Mouse (Mus musculus) spleen, adult 12 weeks (tissue): Measurements from ENCODE around the gene Magi1.

ENCODE experiments used
- DNase-seq: peaks from one replicate; pipeline ENCODE4 v3.0.0; 2022; ENCODE audit warnings: low spot score

Magi1 gene

GRCm38 (mm10) chr6:94256982-94257830 is 26.5 kb downstream of the Magi1 start:
- DNase-seq, result no peak

DNA sequence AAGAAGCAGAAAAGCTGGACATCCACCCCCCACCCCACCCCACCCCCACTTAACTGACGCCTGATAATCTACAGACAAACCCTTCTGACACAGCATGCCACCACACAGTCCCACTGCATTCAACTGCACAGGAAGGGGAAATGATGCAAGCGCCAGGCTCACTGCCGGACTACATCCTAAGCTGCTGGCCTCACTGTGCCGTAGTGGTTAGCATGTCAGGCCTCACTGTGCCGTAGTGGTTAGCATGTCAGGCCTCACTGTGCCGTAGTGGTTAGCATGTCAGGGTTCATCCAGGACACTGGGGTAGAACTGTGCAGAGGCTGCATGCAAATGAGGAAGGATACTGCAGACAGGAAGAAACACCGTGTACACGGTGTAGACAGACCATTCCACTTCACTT is 29.8 kb downstream of the Magi1 start:
- DNase-seq, result no peak

DNA sequence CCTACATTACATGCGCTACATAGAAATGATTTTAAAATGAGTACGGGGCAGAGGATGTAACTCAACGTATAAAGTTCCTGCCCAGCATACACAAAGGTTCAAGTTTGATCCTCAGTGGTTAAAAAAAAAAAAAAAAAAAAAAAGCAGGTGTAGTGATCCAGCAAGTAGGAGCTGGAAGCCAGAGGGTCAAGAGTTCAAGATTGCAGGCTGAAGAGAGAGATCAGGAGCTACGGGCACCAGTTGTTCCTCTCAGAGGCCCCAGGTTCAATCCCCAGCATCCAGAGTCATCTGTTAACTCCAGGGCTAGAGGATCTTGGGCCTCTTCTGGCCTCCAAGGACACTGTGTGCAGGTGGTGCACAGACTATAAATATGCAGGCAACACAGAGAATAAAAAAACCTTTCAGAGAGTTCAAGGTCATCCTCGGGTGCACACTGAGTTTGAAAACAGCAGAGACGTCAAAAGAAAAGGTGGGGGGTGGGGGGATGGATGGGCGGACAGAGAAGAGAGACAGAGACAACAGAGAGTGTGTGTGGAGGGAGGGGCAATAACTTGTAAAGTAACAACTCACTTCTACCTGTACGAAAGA is 32.3 kb downstream of the Magi1 start:
- DNase-seq, result no peak

DNA sequence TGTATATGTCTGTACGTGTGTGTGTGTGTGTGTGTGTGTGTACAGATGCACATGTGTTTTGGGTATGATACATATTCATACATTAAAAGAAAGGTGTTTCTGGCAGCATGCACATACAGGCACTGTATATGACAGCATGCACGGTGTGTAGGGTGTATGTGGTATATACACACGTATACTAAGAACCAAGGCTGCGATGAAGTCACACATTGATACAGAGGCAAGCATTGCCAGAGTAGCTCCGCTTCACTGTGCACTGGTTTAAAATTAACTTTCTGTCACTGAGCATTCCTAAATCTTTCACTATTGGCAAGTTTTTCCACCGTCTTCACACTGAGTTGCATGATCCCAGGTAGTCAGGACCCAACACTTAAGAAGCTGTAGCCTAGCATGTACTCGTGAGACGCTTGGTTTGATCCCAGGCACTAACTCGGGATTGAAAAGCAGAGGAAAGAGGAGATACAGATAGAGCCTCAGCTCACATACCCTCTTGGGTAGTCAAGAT is 34.4 kb downstream of the Magi1 start:
- no peak for DNase-seq

DNA sequence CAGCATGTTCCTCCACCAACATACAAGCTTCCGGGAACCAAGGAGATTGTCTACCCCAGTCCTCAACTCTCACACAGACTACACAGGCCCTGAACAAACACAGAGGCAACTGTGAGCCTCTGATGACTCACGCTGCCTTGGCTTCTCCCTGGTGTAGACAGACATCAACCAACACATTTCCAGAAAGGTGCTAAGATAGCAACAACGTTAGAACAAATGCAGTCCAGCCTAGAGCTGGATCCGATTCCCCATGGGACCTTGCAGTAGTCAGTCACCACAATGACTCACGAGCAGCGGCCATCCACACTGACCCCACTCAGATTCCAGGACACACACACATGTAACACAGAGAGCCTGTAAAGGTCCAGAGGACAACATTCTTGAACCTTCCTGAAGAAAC is 42.5 kb downstream of the Magi1 start:
- DNase-seq, result no peak

- DNase-seq, result no peak
Observed at GRCm38 (mm10) chr6:94238643-94239042, 45.1 kb downstream of the Magi1 start.

- no peak for DNase-seq
Observed at GRCm38 (mm10) chr6:94236899-94237298, 46.8 kb downstream of the Magi1 start.

DNA sequence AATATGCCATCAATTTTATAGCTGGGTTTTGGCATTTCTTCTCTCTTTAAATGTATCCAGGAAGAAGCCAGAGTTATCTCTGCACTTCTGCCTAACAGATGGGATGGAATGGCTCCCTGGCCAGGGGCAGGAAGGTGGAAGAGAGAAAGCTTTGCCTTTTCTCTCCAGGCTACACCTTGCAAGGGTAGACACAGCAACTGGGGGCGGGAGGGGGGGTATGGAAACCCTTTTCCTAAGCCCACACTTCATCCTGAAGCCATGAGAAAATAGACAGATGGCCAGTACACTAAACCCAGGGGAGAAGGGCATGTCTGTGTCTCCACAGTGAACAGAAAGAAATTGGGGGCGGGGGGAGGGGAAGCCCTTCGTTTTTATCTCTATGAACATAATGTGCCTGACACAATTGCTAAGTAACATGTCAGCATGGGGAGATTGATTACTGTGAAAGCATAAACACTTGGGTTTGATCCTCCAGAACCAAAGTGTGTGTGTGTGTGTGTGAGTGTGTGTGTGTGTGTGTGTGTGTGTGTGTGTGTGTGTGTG is 51.4 kb downstream of the Magi1 start:
- no peak for DNase-seq

- no peak for DNase-seq
Observed at GRCm38 (mm10) chr6:94231831-94232230, 51.9 kb downstream of the Magi1 start.

DNA sequence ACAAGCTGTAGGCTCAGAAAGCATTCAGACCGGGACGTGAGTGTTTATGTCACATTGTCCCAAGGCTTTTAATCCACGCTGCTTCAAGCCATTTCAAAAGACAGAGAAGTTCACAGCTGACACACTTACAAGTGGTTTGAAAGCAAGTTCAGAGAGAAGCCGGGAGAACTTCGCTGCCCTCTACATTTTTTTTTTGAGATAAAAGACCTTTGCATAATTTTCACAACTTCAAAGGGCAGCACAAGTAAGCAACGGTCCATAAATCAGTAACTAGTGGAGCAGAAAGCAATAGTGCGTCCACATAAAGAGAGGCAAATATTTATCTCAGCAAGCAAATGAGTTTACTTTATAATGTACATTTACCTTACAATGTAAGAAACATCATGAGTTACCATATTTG is 52.4 kb downstream of the Magi1 start:
- no peak for DNase-seq

DNA sequence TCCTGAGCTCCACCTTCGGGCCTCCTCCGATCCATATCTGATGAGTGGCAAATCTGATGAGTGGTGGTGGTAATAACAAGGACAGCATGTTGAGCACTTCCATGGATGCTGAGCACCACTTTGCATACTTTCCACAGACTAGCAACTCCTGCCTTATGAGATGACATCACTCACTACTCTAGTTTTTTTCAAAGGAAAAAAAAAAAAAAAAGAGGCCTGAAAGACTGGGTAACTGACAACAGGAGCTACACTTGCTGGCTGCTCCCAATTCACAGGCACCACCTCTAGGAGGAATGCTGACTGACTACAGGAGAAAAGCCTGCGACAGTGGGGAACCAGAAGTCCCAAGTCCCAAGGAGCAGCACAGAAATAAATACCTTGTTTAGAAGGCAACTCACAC is 52.8 kb downstream of the Magi1 start:
- DNase-seq, result no peak

GRCm38 (mm10) chr6:94230129-94230528 is 53.6 kb downstream of the Magi1 start:
- no peak for DNase-seq

GRCm38 (mm10) chr6:94226262-94226661 is 57.5 kb downstream of the Magi1 start:
- no peak for DNase-seq

- DNase-seq, result no peak
Observed at GRCm38 (mm10) chr6:94225832-94226231, 57.9 kb downstream of the Magi1 start.

GRCm38 (mm10) chr6:94225091-94225490 is 58.6 kb downstream of the Magi1 start:
- DNase-seq, result no peak

- no peak for DNase-seq
Observed at GRCm38 (mm10) chr6:94222253-94222652, 61.5 kb downstream of the Magi1 start.

DNA sequence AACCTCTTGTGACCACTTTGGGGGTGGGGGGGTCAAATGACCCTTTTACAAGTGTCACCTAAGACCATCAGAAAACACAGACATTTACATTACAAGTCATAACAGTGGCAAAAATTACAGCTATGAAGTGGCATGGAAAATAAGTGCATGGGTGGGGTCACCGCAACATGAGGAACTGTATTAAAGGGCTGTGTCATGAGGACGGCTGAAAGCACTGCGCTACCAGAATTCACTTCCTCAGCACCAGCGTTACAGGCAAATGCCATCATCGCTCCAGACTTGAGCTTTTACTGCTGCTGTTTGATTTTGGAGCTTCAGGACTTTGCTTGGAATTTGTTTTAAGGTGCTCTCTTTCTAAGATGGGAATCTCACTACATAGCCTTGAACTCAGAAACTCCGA is 62.0 kb downstream of the Magi1 start:
- no peak for DNase-seq

- DNase-seq, result no peak
Observed at GRCm38 (mm10) chr6:94218076-94218475, 65.6 kb downstream of the Magi1 start.

DNA sequence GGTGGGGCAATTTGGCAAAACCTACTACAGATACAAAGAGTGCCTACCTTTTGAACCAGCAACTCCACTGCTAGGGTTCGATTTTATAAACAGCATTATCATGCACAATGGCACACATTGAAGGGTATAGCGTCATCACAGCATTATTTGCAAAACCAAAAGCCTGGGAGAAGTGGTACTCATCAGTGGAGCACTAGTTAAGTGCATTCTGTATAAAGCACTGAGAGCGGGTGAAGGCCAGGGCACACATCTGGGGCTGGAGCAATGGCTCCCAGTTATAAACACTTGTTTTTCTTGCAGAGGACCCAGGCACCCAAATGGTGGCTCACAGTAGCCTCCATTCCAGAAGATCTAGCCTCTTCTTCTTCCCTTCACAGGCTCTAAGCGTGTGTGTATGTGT is 67.9 kb downstream of the Magi1 start:
- no peak for DNase-seq

- no peak for DNase-seq
Observed at GRCm38 (mm10) chr6:94214895-94215538, 68.7 kb downstream of the Magi1 start.

GRCm38 (mm10) chr6:94205926-94206325 is 77.8 kb downstream of the Magi1 start:
- no peak for DNase-seq

DNA sequence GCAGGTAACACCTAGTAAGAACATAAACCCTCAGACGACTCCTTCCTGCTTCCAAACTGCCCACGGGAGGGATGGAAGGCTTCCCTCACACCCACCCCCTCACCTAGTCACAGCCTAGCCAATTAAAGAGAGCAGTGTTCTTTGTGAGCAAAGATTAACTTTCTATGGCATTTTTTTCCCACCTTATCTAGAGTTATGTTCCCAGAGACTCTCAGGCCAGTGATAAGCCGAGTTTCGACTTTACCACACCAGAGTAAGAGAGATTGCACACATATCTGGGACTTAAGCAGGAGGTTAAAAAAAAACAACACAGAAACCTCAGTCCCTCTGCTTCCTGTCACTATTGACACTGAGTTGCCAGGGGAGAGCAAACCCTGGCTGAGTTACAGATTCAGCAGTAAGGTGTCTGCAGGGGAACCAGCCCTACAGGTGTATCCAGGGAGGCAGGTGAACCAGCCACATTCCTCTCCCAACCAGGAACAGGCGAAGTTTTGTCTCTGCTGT is 80.0 kb downstream of the Magi1 start:
- no peak for DNase-seq

GRCm38 (mm10) chr6:94201940-94202339 is 81.8 kb downstream of the Magi1 start:
- no peak for DNase-seq
